Mouse (Mus musculus) liver, adult 2 months (tissue): ENCODE data around the gene Fbxl17.

Source experiments
- CTCF ChIP-seq: fragments of 200-500 bp; IDR thresholded peaks from 2 replicates; pipeline ENCODE4 v1.5.1; 2011; ENCODE audit warnings: low read depth, low read length, control low read depth
- POLR2A ChIP-seq: fragments of 200-500 bp; IDR thresholded peaks from 2 replicates; pipeline ENCODE4 v1.6.1; 2011; ENCODE audit warnings: low read length, control low read depth; ENCODE audit not compliant: insufficient read depth; ENCODE audit errors: extremely low read depth

GRCm38 (mm10) chr17:63070161-63070761, 429.6 kb downstream of the Fbxl17 start:
- no peak for TF ChIP-seq CTCF
- no peak for TF ChIP-seq POLR2A
